Mouse (Mus musculus) erythroblast, adult 5-6 weeks (primary cell): ENCODE results near the gene Als2cr12. TPM values are rescaled to one million over a fixed set of nuclear protein-coding genes. Genes with fewer than 3 reads are reported as not detected.
"Not testable (repeated sequence)": the region's sequence is repeated elsewhere in the genome, so short reads cannot be mapped to it uniquely, and the experiment has no call there.

Source experiments
- ATAC-seq: replicated peaks from 2 replicates; pipeline ENCODE4 v1.8.0; 2016; ENCODE audit warnings: moderate number of reproducible peaks, mild to moderate bottlenecking, moderate TSS enrichment, inconsistent platforms; ENCODE audit not compliant: poor library complexity, low FRiP score, severe bottlenecking
- total RNA-seq, 2 experiments: library from RNA; stranded (forward) in 1 of 2; stranded (reverse) in 1 of 2; fragments of 150-400 nt in 1 of 2; fragments of 200-764, 138-1000 nt in 1 of 2; gene quantifications; 2 replicates each; pipeline versions ENCODE4 v1.2.3 to v1.2.4; 2015 to 2017; ENCODE audit warnings: low replicate concordance in 2 of 2

Als2cr12 gene
- total RNA-seq, 2 experiments from 2014 or later, result not detected

GRCm38 (mm10) chr1:58617978-58618668 is 77.7 kb downstream of the Als2cr12 start:
- ATAC-seq, result no peak

GRCm38 (mm10) chr1:58617076-58617475 is 78.7 kb downstream of the Als2cr12 start:
- ATAC-seq, result no peak

GRCm38 (mm10) chr1:58616176-58616575 is 79.6 kb downstream of the Als2cr12 start:
- no peak for ATAC-seq

- ATAC-seq, result no peak
These were observed 80.6 kb downstream of the Als2cr12 start for GRCm38 (mm10) chr1:58615146-58615545.

- ATAC-seq, result no peak
These were observed 81.4 kb downstream of the Als2cr12 start for GRCm38 (mm10) chr1:58614424-58614823.

- ATAC-seq, result no peak
These were observed 82.0 kb downstream of the Als2cr12 start for GRCm38 (mm10) chr1:58613786-58614185.

GRCm38 (mm10) chr1:58610611-58611010 is 85.2 kb downstream of the Als2cr12 start:
- no peak for ATAC-seq

GRCm38 (mm10) chr1:58610166-58610565 is 85.6 kb downstream of the Als2cr12 start:
- ATAC-seq, result no peak

- ATAC-seq, result not testable (repeated sequence)
These were observed 86.2 kb downstream of the Als2cr12 start for GRCm38 (mm10) chr1:58609591-58609990.

GRCm38 (mm10) chr1:58603738-58604137 is 92.1 kb downstream of the Als2cr12 start:
- ATAC-seq, result no peak

- ATAC-seq, result no peak
These were observed 93.1 kb downstream of the Als2cr12 start for GRCm38 (mm10) chr1:58602681-58603080.

Other genes with a start within 250 kb of the Als2cr12 start
- gene Orc2, start 190.9 kb downstream of the Als2cr12 start, total RNA-seq (2015; ENCODE audit: low replicate concordance), result 9.6 and 9.8 TPM in 2 replicates
- gene Orc2, start 190.9 kb downstream of the Als2cr12 start, total RNA-seq (2017; ENCODE audit: low replicate concordance), result 21.9 and 22.0 TPM in 2 replicates
- gene Fam126b, start 109.7 kb downstream of the Als2cr12 start, total RNA-seq (2015; ENCODE audit: low replicate concordance), result 3.8 and 5.4 TPM in 2 replicates
- 4.7 and 4.9 TPM in 2 replicates for gene Fam126b, start 109.7 kb downstream of the Als2cr12 start, total RNA-seq (2017; ENCODE audit: low replicate concordance)
- gene Ndufb3, start 109.6 kb downstream of the Als2cr12 start, total RNA-seq (2015; ENCODE audit: low replicate concordance), result 42.4 and 43.4 TPM in 2 replicates
- 8.7 and 18.5 TPM in 2 replicates for gene Ndufb3, start 109.6 kb downstream of the Als2cr12 start, total RNA-seq (2017; ENCODE audit: low replicate concordance)
- 10.4 and 14.2 TPM in 2 replicates for gene Cflar, start 15.5 kb upstream of the Als2cr12 start, total RNA-seq (2015; ENCODE audit: low replicate concordance)
- gene Cflar, start 15.5 kb upstream of the Als2cr12 start, total RNA-seq (2017; ENCODE audit: low replicate concordance), result 16.4 and 26.2 TPM in 2 replicates
- 23.6 and 36.9 TPM in 2 replicates for gene Casp8, start 99.4 kb upstream of the Als2cr12 start, total RNA-seq (2015; ENCODE audit: low replicate concordance)
- 15.7 and 20.4 TPM in 2 replicates for gene Casp8, start 99.4 kb upstream of the Als2cr12 start, total RNA-seq (2017; ENCODE audit: low replicate concordance)